Mouse (Mus musculus) MEL (cell line): ENCODE data around the gene 4930512M02Rik. TPM values are rescaled to one million over a fixed set of nuclear protein-coding genes. Genes with fewer than 3 reads are reported as not detected.

Experiments
- DNase-seq: peaks from one replicate; pipeline ENCODE4 v3.0.0; 2011; ENCODE audit warnings: low read depth, low spot score
- H3K27ac ChIP-seq: 2 replicates; pipeline ENCODE4 v1.5.1; 2012; ENCODE audit warnings: low read depth, mild to moderate bottlenecking, control low read depth, low read length, moderate library complexity; ENCODE audit not compliant: control insufficient read depth
- H3K27me3 ChIP-seq, 2 experiments: fragments of 150-350 bp in 1 of 2; sonication (generic) in 1 of 2; 2 replicates each; pipeline ENCODE4 v1.6.1; 2012; ENCODE audit warnings: low read length in 2 of 2, mild to moderate bottlenecking in 2 of 2, improper control_type of control experiment in 1 of 2, moderate library complexity in 1 of 2; ENCODE audit not compliant: insufficient read depth in 2 of 2, control insufficient read depth in 1 of 2
- H3K36me3 ChIP-seq, 2 experiments: 2 replicates each; pipeline ENCODE4 v1.6.1; 2012 to 2014; ENCODE audit warnings: low read length in 2 of 2, improper control_type of control experiment in 1 of 2, inconsistent platforms in 1 of 2, mild to moderate bottlenecking in 1 of 2; ENCODE audit not compliant: insufficient read depth in 2 of 2, control insufficient read depth in 1 of 2
- H3K4me1 ChIP-seq, 2 experiments: fragments of 150-350 bp in 1 of 2; sonication (generic) in 1 of 2; 2 replicates each; pipeline ENCODE4 v1.6.1; 2012; ENCODE audit warnings: low read length in 2 of 2, improper control_type of control experiment in 1 of 2, mild to moderate bottlenecking in 1 of 2; ENCODE audit not compliant: insufficient read depth in 2 of 2, control insufficient read depth in 1 of 2
- H3K4me3 ChIP-seq, 2 experiments: fragments of 150-350 bp in 1 of 2; sonication (generic) in 1 of 2; 2 replicates each; pipeline ENCODE4 v1.5.1; 2012; ENCODE audit warnings: low read depth in 2 of 2, low read length in 2 of 2, mild to moderate bottlenecking in 2 of 2, moderate library complexity in 2 of 2, control low read depth in 1 of 2, improper control_type of control experiment in 1 of 2; ENCODE audit not compliant: control insufficient read depth in 1 of 2, insufficient read depth in 1 of 2
- H3K79me2 ChIP-seq: 2 replicates; pipeline ENCODE4 v1.6.1; 2012; ENCODE audit warnings: mild to moderate bottlenecking, low read length, moderate library complexity; ENCODE audit not compliant: control insufficient read depth, poor library complexity, insufficient read depth
- H3K9ac ChIP-seq: 2 replicates; pipeline ENCODE4 v1.6.1; 2012; ENCODE audit warnings: low read depth, mild to moderate bottlenecking, control low read depth, low read length, moderate library complexity; ENCODE audit not compliant: control insufficient read depth, poor library complexity, severe bottlenecking
- H3K9me3 ChIP-seq: fragments of 150-350 bp; sonication (generic); replicated peaks from 2 replicates; pipeline ENCODE4 v1.6.1; 2012; ENCODE audit warnings: mild to moderate bottlenecking, low read length, improper control_type of control experiment, moderate library complexity; ENCODE audit not compliant: insufficient read depth
- CHD2 ChIP-seq: IDR thresholded peaks from 2 replicates; pipeline ENCODE4 v1.6.1; 2011; ENCODE audit warnings: low read length, improper control_type of control experiment
- CTCF ChIP-seq, 3 experiments: IDR thresholded peaks in 2 of 3; conservative IDR thresholded peaks in 1 of 3; 2 replicates each; pipeline ENCODE4 v1.5.1; 2011 to 2012; ENCODE audit warnings: low read length in 3 of 3, low read depth in 2 of 3, mild to moderate bottlenecking in 2 of 3, improper control_type of control experiment in 1 of 3, inconsistent platforms in 1 of 3, mixed read lengths in 1 of 3, moderate library complexity in 1 of 3; ENCODE audit not compliant: control insufficient read depth in 1 of 3, insufficient read depth in 1 of 3, poor library complexity in 1 of 3, severe bottlenecking in 1 of 3
- E2F4 ChIP-seq: IDR thresholded peaks from 2 replicates; pipeline ENCODE4 v1.6.1; 2011; ENCODE audit warnings: low read depth, low read length, improper control_type of control experiment, borderline replicate concordance
- ELF1 ChIP-seq: IDR thresholded peaks from 2 replicates; pipeline ENCODE4 v1.6.1; 2014; ENCODE audit warnings: low read depth, mild to moderate bottlenecking, inconsistent platforms, low read length, improper control_type of control experiment, moderate library complexity
- EP300 ChIP-seq, 2 experiments: IDR thresholded peaks; 2 replicates each; pipeline ENCODE4 v1.6.1; 2011; ENCODE audit warnings: improper control_type of control experiment in 2 of 2, low read length in 2 of 2, low read depth in 1 of 2, mild to moderate bottlenecking in 1 of 2
- ETS1 ChIP-seq: IDR thresholded peaks from 2 replicates; pipeline ENCODE4 v1.6.1; 2012; ENCODE audit warnings: low read depth, mild to moderate bottlenecking, inconsistent platforms, low read length, improper control_type of control experiment, moderate library complexity
- GATA1 ChIP-seq: IDR thresholded peaks from 2 replicates; pipeline ENCODE4 v1.6.1; 2011; ENCODE audit warnings: low read depth, low read length, improper control_type of control experiment
- HCFC1 ChIP-seq: IDR thresholded peaks from 2 replicates; pipeline ENCODE4 v1.6.1; 2012; ENCODE audit warnings: low read depth, mild to moderate bottlenecking, inconsistent platforms, low read length, improper control_type of control experiment, moderate library complexity
- JUND ChIP-seq: IDR thresholded peaks from 2 replicates; pipeline ENCODE4 v1.6.1; 2011; ENCODE audit warnings: low read depth, mild to moderate bottlenecking, improper control_type of control experiment, low read length
- KAT2A ChIP-seq: conservative IDR thresholded peaks from 2 replicates; pipeline ENCODE4 v1.6.1; 2012; ENCODE audit warnings: low read depth, low read length, improper control_type of control experiment, inconsistent platforms
- MAFK ChIP-seq: IDR thresholded peaks from 2 replicates; pipeline ENCODE4 v1.6.1; 2011; ENCODE audit warnings: low read depth, mild to moderate bottlenecking, low read length, improper control_type of control experiment, borderline replicate concordance
- MAX ChIP-seq: IDR thresholded peaks from 2 replicates; pipeline ENCODE4 v1.6.1; 2011; ENCODE audit warnings: low read length, improper control_type of control experiment
- MEF2A ChIP-seq: IDR thresholded peaks from 2 replicates; pipeline ENCODE4 v1.6.1; 2014; ENCODE audit warnings: low read depth, mild to moderate bottlenecking, inconsistent platforms, low read length, improper control_type of control experiment; ENCODE audit not compliant: poor library complexity, insufficient replicate concordance, severe bottlenecking; ENCODE audit errors: extremely low read depth
- MYB ChIP-seq: IDR thresholded peaks from 2 replicates; pipeline ENCODE4 v1.6.1; 2011; ENCODE audit warnings: mild to moderate bottlenecking, low read depth, low read length, improper control_type of control experiment
- MYC ChIP-seq: IDR thresholded peaks from 2 replicates; pipeline ENCODE4 v1.6.1; 2011; ENCODE audit warnings: low read depth, mild to moderate bottlenecking, low read length, improper control_type of control experiment, moderate library complexity
- NELFE ChIP-seq: IDR thresholded peaks from 2 replicates; pipeline ENCODE4 v1.6.1; 2011; ENCODE audit warnings: low read depth, low read length, improper control_type of control experiment
- POLR2A ChIP-seq, 2 experiments: IDR thresholded peaks; 2 replicates each; pipeline ENCODE4 v1.6.1; 2011 to 2012; ENCODE audit warnings: low read length in 2 of 2, mild to moderate bottlenecking in 2 of 2, control low read depth in 1 of 2, improper control_type of control experiment in 1 of 2, low read depth in 1 of 2, moderate library complexity in 1 of 2; ENCODE audit not compliant: control insufficient read depth in 1 of 2, insufficient read depth in 1 of 2, poor library complexity in 1 of 2
- POLR2AphosphoS2 ChIP-seq: IDR thresholded peaks from 2 replicates; pipeline ENCODE4 v1.6.1; 2011; ENCODE audit warnings: low read length, improper control_type of control experiment
- RAD21 ChIP-seq: IDR thresholded peaks from 2 replicates; pipeline ENCODE4 v1.6.1; 2011; ENCODE audit warnings: mild to moderate bottlenecking, low read depth, low read length, improper control_type of control experiment
- SIN3A ChIP-seq: IDR thresholded peaks from 2 replicates; pipeline ENCODE4 v1.6.1; 2012; ENCODE audit warnings: low read length, improper control_type of control experiment, inconsistent platforms
- SMC3 ChIP-seq: IDR thresholded peaks from 2 replicates; pipeline ENCODE4 v1.6.1; 2011; ENCODE audit warnings: low read depth, low read length, improper control_type of control experiment
- TAL1 ChIP-seq: IDR thresholded peaks from 2 replicates; pipeline ENCODE4 v1.6.1; 2012; ENCODE audit warnings: mild to moderate bottlenecking, inconsistent platforms, low read length, moderate library complexity, mixed read lengths
- TBP ChIP-seq: IDR thresholded peaks from 2 replicates; pipeline ENCODE4 v1.8.0; 2011; ENCODE audit warnings: low read depth, low read length, improper control_type of control experiment
- TCF12 ChIP-seq: IDR thresholded peaks from 2 replicates; pipeline ENCODE4 v1.6.1; 2014; ENCODE audit warnings: low read depth, mild to moderate bottlenecking, inconsistent platforms, low read length, improper control_type of control experiment, moderate library complexity
- UBTF ChIP-seq: IDR thresholded peaks from 2 replicates; pipeline ENCODE4 v1.6.1; 2012; ENCODE audit warnings: low read depth, mild to moderate bottlenecking, inconsistent platforms, low read length, improper control_type of control experiment, moderate library complexity, borderline replicate concordance; ENCODE audit not compliant: insufficient read depth
- USF1 ChIP-seq: IDR thresholded peaks from 2 replicates; pipeline ENCODE4 v1.6.1; 2014; ENCODE audit warnings: low read depth, mild to moderate bottlenecking, inconsistent platforms, low read length, improper control_type of control experiment, moderate library complexity
- ZC3H11A ChIP-seq: IDR thresholded peaks from 2 replicates; pipeline ENCODE4 v1.6.1; 2012; ENCODE audit warnings: low read depth, mild to moderate bottlenecking, inconsistent platforms, low read length, improper control_type of control experiment
- ZKSCAN1 ChIP-seq: IDR thresholded peaks from 2 replicates; pipeline ENCODE4 v1.6.1; 2012; ENCODE audit warnings: low read depth, mild to moderate bottlenecking, inconsistent platforms, low read length, improper control_type of control experiment, moderate library complexity
- ZMIZ1 ChIP-seq: IDR thresholded peaks from 2 replicates; pipeline ENCODE4 v1.6.1; 2012; ENCODE audit warnings: low read depth, mild to moderate bottlenecking, inconsistent platforms, low read length, improper control_type of control experiment, moderate library complexity
- ZNF384 ChIP-seq: IDR thresholded peaks from 2 replicates; pipeline ENCODE4 v1.6.1; 2012; ENCODE audit warnings: low read depth, mild to moderate bottlenecking, inconsistent platforms, low read length, improper control_type of control experiment
- polyA plus RNA-seq, 2 experiments: library from polyadenylated mRNA; stranded (reverse) in 1 of 2; unstranded in 1 of 2; fragments of >175 nt in 1 of 2; fragments of >200 nt in 1 of 2; gene quantifications; 2 replicates each; pipeline versions ENCODE4 v1.2.1 to v1.2.4; 2012; ENCODE audit warnings: low replicate concordance in 2 of 2, low read depth in 1 of 2; ENCODE audit not compliant: insufficient read length in 2 of 2, insufficient read depth in 1 of 2, missing spikeins in 1 of 2
- total RNA-seq: library from RNA; depleted of rRNA; stranded (reverse); fragments of 300-350 nt; gene quantifications from 2 replicates; pipeline ENCODE4 v1.2.3, GENCODE M21; 2012

4930512M02Rik gene
- total and polyA plus RNA-seq, 3 experiments, result not detected

- Histone ChIP-seq H3K27ac (peak overlapping the region; percentile 13), H3K4me3 (no peak overlapping the region), H3K4me1 (peaks cover 19 to 20% of the 10 kb centered on the region in 2 experiments), H3K9me3 (no peaks in the 10 kb centered on the region), H3K9ac (no peak overlapping the region), H3K27me3 (no peaks in the 10 kb centered on the region), H3K79me2 (no peaks in the 10 kb centered on the region), H3K36me3 (peaks cover 0 to 24% of the 10 kb centered on the region in 2 experiments; a peak in 2 of 4 replicates)
- DNase-seq, result peak; percentile 54
- 0 out of 2 replicates have a peak, but pooled peaks have one; percentile 22 for TF ChIP-seq TBP
- TF ChIP-seq GATA1, result peak; percentile 51; the same call in 1 of the 2 replicates
- peak in 1 of 2 experiments; percentile 73; a peak in 2 of 4 replicates for TF ChIP-seq EP300 (IDR thresholded peaks at IDR 0.05; ENCODE audit: low read depth in 1 of 2, low read length in 2 of 2)
- no peak for TF ChIP-seq ELF1
- TF ChIP-seq ZNF384, result 0 out of 2 replicates have a peak, but pooled peaks have one; percentile 2
- no peak for TF ChIP-seq MAFK
- 0 out of 2 replicates have a peak, but pooled peaks have one; percentile 50 for TF ChIP-seq SIN3A
- TF ChIP-seq MEF2A, result peak; percentile 97; the same call in 1 of the 2 replicates
- TF ChIP-seq ETS1, result peak; percentile 79
- TF ChIP-seq USF1, result no peak
- TF ChIP-seq ZC3H11A, result no peak
Observed at GRCm38 (mm10) chr11:11587327-11587726, 40.3 kb downstream of the 4930512M02Rik start.

GRCm38 (mm10) chr11:11586423-11586822, 41.2 kb downstream of the 4930512M02Rik start:
- Histone ChIP-seq H3K9ac (peak overlapping the region; percentile 6; the same call in 1 of the 2 replicates), H3K9me3 (no peaks in the 10 kb centered on the region), H3K36me3 (peaks cover 0 to 24% of the 10 kb centered on the region in 2 experiments; a peak in 2 of 4 replicates), H3K4me1 (peaks cover 19 to 20% of the 10 kb centered on the region in 2 experiments), H3K79me2 (no peaks in the 10 kb centered on the region), H3K27ac (peak overlapping the region; percentile 63), H3K27me3 (no peaks in the 10 kb centered on the region), H3K4me3 (no peak overlapping the region)
- DNase-seq, result peak; percentile 65
- TF ChIP-seq NELFE (no peak), UBTF (no peak), POLR2AphosphoS2 (no peak), CHD2 (no peak), JUND (no peak), ZMIZ1 (no peak), ETS1 (peak; percentile 72), MAFK (no peak), TAL1 (no peak), KAT2A (no peak), MEF2A (no peak), SIN3A (no peak), RAD21 (no peak), ZKSCAN1 (no peak), E2F4 (no peak), TBP (peak; percentile 56; the same call in 1 of the 2 replicates), CTCF (IDR thresholded peaks at IDR 0.05 in 2 of 3, conservative IDR thresholded peaks at IDR 0.05 in 1 of 3; ENCODE audit: control insufficient read depth in 1 of 3, insufficient read depth in 1 of 3, low read depth in 2 of 3, low read length in 3 of 3, poor library complexity in 1 of 3, severe bottlenecking in 1 of 3) (no peak), EP300 (IDR thresholded peaks at IDR 0.05; ENCODE audit: low read depth in 1 of 2, low read length in 2 of 2) (peak; percentile 93), MYB (peak; percentile 72), USF1 (no peak), POLR2A (IDR thresholded peaks at IDR 0.05; ENCODE audit: control insufficient read depth in 1 of 2, insufficient read depth in 1 of 2, low read depth in 1 of 2, low read length in 2 of 2, poor library complexity in 1 of 2) (no peak), MYC (no peak), SMC3 (no peak), TCF12 (peak; percentile 74), ZNF384 (no peak), HCFC1 (no peak), MAX (no peak)
